Mouse (Mus musculus) embryonic facial prominence, embryonic 11.5 days (tissue): ENCODE data around the gene Lnx2. TPM values are rescaled to one million over a fixed set of nuclear protein-coding genes. Genes with fewer than 3 reads are reported as not detected.

Experiments used
- ATAC-seq: fragments of 200-750 bp; cut with Nextera tagmentation; replicated peaks from 2 replicates; pipeline ENCODE4 v1.8.0; 2017; ENCODE audit warnings: low read depth; ENCODE audit not compliant: insufficient number of reproducible peaks, low FRiP score, low TSS enrichment
- DNase-seq: peaks from one replicate; pipeline ENCODE4 v3.0.0-alpha.2; 2015; ENCODE audit warnings: low spot score
- H3K27ac ChIP-seq: fragments of 300-500 bp; sonication (generic); replicated peaks from 2 replicates; pipeline ENCODE4 v1.5.1; 2014; ENCODE audit warnings: mild to moderate bottlenecking, low read depth, low read length, control low read depth
- H3K27me3 ChIP-seq: fragments of 300-500 bp; sonication (generic); 2 replicates; pipeline ENCODE4 v1.6.1; 2014; ENCODE audit warnings: mild to moderate bottlenecking, low read length, moderate library complexity, mixed read lengths; ENCODE audit not compliant: control insufficient read depth, insufficient read depth
- H3K36me3 ChIP-seq: fragments of 300-500 bp; sonication (generic); replicated peaks from 2 replicates; pipeline ENCODE4 v1.6.1; 2014; ENCODE audit warnings: low read depth, mild to moderate bottlenecking, low read length, moderate library complexity, mixed read lengths; ENCODE audit not compliant: control insufficient read depth, insufficient read depth
- H3K4me1 ChIP-seq: fragments of 300-500 bp; sonication (generic); 2 replicates; pipeline ENCODE4 v1.6.1; 2014; ENCODE audit warnings: low read length, mixed read lengths; ENCODE audit not compliant: control insufficient read depth, insufficient read depth
- H3K4me2 ChIP-seq: fragments of 300-500 bp; sonication (generic); 2 replicates; pipeline ENCODE4 v1.6.1; 2014; ENCODE audit warnings: low read depth, mild to moderate bottlenecking, control low read depth, low read length, moderate library complexity
- H3K4me3 ChIP-seq: fragments of 300-500 bp; sonication (generic); 2 replicates; pipeline ENCODE4 v1.5.1; 2014; ENCODE audit warnings: low read depth, low read length, control low read depth
- H3K9ac ChIP-seq: fragments of 300-500 bp; sonication (generic); replicated peaks from 2 replicates; pipeline ENCODE4 v1.6.1; 2014; ENCODE audit warnings: mild to moderate bottlenecking, control low read depth, low read length
- H3K9me3 ChIP-seq: fragments of 300-500 bp; sonication (generic); replicated peaks from 2 replicates; pipeline ENCODE4 v1.6.1; 2016; ENCODE audit warnings: mild to moderate bottlenecking, low read length, inconsistent platforms, mixed read lengths; ENCODE audit not compliant: control insufficient read depth
- WGBS: fragments of 180-500 bp; shearing (Covaris S2); extraction: QIAGEN DNeasy Blood & Tissue Kit; methylation state at CpG from one replicate; pipeline ENCODE4 v1.1.7; 2014; 5-methylcytosine and 5-hydroxymethylcytosine counted together
- polyA plus RNA-seq: library from polyadenylated mRNA; unstranded; fragments of >200 nt; fragmentation: Nextera tagmentation; extraction: Ambion mirVana; gene quantifications from 2 replicates; pipeline ENCODE4 v1.2.1, GENCODE M21; 2014

The Lnx2 gene
- polyA plus RNA-seq, 1 experiment from 2014 or later: 11.3 TPM

- H3K4me1 ChIP-seq: no peaks in the 10 kb centered on the region
- no peak for DNase-seq
- 69% methylated on average over 13 of the region's 13 CpGs for WGBS
- no peaks in the 10 kb centered on the region for H3K36me3 ChIP-seq
- no peak overlapping the region for H3K9ac ChIP-seq
- H3K27me3 ChIP-seq: no peaks in the 10 kb centered on the region
- H3K4me2 ChIP-seq: no peak overlapping the region
- no peaks in the 10 kb centered on the region for H3K9me3 ChIP-seq
- H3K4me3 ChIP-seq: no peak overlapping the region
- ATAC-seq: no peak
- H3K27ac ChIP-seq: no peak overlapping the region
Measured at GRCm38 (mm10) chr5:146974781-146975123, 101.6 kb downstream of the Lnx2 start.

GRCm38 (mm10) chr5:146973858-146974780 is 102.3 kb downstream of the Lnx2 start:
- H3K4me1 ChIP-seq: no peaks in the 10 kb centered on the region
- H3K4me3 ChIP-seq: no peak overlapping the region
- no peaks in the 10 kb centered on the region for H3K36me3 ChIP-seq
- no peak overlapping the region for H3K27ac ChIP-seq
- no peak for DNase-seq
- no peak overlapping the region for H3K4me2 ChIP-seq
- no peaks in the 10 kb centered on the region for H3K9me3 ChIP-seq
- WGBS: 85% methylated on average over 25 of the region's 25 CpGs
- no peaks in the 10 kb centered on the region for H3K27me3 ChIP-seq
- H3K9ac ChIP-seq: no peak overlapping the region
- no peak for ATAC-seq

- DNase-seq: no peak
Measured at GRCm38 (mm10) chr5:146973353-146973752, 103.0 kb downstream of the Lnx2 start.

GRCm38 (mm10) chr5:146971776-146972561 is 104.4 kb downstream of the Lnx2 start:
- Histone ChIP-seq H3K36me3 (no peaks in the 10 kb centered on the region), H3K9me3 (no peaks in the 10 kb centered on the region), H3K4me3 (no peak overlapping the region), H3K27ac (no peak overlapping the region), H3K4me1 (no peaks in the 10 kb centered on the region), H3K9ac (no peak overlapping the region), H3K4me2 (no peak overlapping the region), H3K27me3 (no peaks in the 10 kb centered on the region)
- WGBS: 77% methylated on average over 10 of the region's 10 CpGs
- ATAC-seq: no peak
- no peak for DNase-seq

More at GRCm38 (mm10) chr5:146973353-146973752, 103.0 kb downstream of the Lnx2 start:
- Histone ChIP-seq H3K4me2 (no peak overlapping the region), H3K36me3 (no peaks in the 10 kb centered on the region), H3K9ac (no peak overlapping the region), H3K4me3 (no peak overlapping the region), H3K9me3 (no peaks in the 10 kb centered on the region), H3K4me1 (no peaks in the 10 kb centered on the region), H3K27me3 (no peaks in the 10 kb centered on the region), H3K27ac (no peak overlapping the region)
- 90% methylated on average over 9 of the region's 9 CpGs for WGBS
- no peak for ATAC-seq

GRCm38 (mm10) chr5:146968695-146969393 is 107.5 kb downstream of the Lnx2 start:
- Histone ChIP-seq H3K9me3 (no peaks in the 10 kb centered on the region), H3K36me3 (no peaks in the 10 kb centered on the region), H3K27me3 (no peaks in the 10 kb centered on the region), H3K9ac (no peak overlapping the region), H3K27ac (no peak overlapping the region), H3K4me1 (no peaks in the 10 kb centered on the region), H3K4me2 (no peak overlapping the region), H3K4me3 (no peak overlapping the region)
- 55% methylated on average over 13 of the region's 13 CpGs for WGBS
- ATAC-seq (no peak; the same call in 1 of the 2 replicates), DNase-seq (no peak)

Other genes starting within 250 kb of the Lnx2 start
- gene Rpl21, start 243.7 kb downstream of the Lnx2 start, polyA plus RNA-seq: 582 and 608 TPM in 2 replicates
- 22.9 and 24.9 TPM in 2 replicates for gene Rasl11a, start 231.5 kb downstream of the Lnx2 start, polyA plus RNA-seq
- 120 and 126 TPM in 2 replicates for gene Gtf3a, start 127.9 kb downstream of the Lnx2 start, polyA plus RNA-seq
- 25.9 and 28.5 TPM in 2 replicates for gene Mtif3, start 112.8 kb downstream of the Lnx2 start, polyA plus RNA-seq
- 124 and 129 TPM in 2 replicates for gene Polr1d, start 464 bp upstream of the Lnx2 start, polyA plus RNA-seq
- 2.2 and 2.3 TPM in 2 replicates for gene Gsx1, start 112.1 kb upstream of the Lnx2 start, polyA plus RNA-seq
- gene Pdx1, start 193.4 kb upstream of the Lnx2 start, polyA plus RNA-seq: not detected in 2 replicates
- not detected in 2 replicates for gene Cdx2, start 230.7 kb upstream of the Lnx2 start, polyA plus RNA-seq
- not detected in 2 replicates for gene Urad, start 245.9 kb upstream of the Lnx2 start, polyA plus RNA-seq